Mouse (Mus musculus) cerebellum, adult 18-20 months (tissue): ENCODE data around the gene Gm12216.
"Not testable (repeated sequence)": the region's sequence is repeated elsewhere in the genome, so short reads cannot be mapped to it uniquely, and the experiment has no call there.

Source experiments
- DNase-seq, 2 experiments: peaks; one replicate each; pipeline ENCODE4 v3.0.0; 2021

Gm12216 gene

DNA sequence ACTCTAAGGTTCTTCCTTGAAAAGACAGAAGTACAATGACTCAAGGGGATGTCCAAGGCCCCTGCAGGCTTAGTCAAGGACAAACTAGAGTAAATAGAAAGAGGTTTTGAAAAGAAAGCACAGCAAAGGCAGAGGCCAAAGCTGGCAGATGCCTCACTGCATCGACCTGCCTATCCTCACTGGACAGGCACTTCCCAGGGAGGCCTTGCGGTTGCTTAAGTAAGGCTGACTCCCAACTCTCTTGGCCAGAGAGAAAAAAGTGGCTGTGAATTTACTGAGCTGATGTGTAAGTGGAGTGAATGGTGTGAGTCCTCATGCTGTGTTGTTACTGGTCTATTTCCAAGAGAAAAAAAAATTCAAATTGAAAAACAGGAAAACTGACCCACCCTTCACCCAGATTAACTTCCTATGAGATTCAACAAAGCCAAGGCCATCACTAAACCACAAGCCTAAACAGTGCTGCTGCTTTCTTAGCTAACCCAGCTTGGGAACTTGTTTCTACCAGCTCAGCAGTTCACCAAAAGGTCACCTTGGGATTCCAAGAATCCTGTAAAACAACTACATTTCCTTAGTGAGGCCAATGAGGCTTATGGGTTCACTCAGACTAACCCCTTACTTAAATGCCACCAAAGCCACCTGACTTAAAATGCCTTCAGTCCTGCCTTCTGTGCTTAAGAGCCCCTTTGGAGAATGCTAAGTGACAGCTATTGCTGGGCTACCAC is 12.9 kb upstream of the Gm12216 start:
- DNase-seq = no peak

DNA sequence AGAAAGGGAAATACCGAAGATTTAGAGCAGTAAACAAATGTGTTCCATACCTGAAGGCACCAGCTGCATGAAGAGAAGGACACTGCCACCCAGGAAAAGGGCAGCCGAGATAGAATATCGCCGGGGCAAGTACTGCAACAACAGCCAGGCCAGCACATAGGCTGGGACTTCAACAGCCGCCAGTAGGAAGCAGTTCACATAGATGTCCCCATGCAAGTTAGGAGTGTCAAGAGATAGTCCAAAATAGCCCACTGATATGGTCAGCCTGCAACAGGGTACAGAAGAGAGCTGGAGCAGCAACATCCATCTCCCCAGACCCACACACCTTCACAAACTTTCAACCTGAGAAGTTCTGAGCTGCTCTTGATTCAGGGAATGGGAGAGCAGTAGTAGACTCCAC is 10.1 kb upstream of the Gm12216 start:
- DNase-seq = no peak

DNA sequence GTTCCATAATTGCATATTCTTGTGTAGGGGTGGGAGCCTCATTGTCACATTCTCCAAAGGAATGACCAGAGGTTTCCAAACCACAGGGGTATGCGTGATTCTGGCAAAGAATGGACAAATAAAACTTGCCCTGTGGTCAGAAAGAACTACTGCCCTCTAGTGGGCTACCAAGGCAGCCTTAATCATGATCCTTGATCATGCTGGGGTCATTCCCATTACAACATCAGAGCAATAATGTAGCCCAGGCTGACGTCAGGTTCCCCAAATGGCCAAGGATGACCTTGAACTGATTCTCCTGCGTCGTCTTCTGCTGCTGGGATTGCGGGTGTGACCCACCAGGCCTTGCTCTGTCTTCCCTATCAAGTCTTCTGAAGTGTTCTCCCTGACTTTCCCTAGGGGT is 9.3 kb upstream of the Gm12216 start:
- not testable (repeated sequence) for DNase-seq

DNA sequence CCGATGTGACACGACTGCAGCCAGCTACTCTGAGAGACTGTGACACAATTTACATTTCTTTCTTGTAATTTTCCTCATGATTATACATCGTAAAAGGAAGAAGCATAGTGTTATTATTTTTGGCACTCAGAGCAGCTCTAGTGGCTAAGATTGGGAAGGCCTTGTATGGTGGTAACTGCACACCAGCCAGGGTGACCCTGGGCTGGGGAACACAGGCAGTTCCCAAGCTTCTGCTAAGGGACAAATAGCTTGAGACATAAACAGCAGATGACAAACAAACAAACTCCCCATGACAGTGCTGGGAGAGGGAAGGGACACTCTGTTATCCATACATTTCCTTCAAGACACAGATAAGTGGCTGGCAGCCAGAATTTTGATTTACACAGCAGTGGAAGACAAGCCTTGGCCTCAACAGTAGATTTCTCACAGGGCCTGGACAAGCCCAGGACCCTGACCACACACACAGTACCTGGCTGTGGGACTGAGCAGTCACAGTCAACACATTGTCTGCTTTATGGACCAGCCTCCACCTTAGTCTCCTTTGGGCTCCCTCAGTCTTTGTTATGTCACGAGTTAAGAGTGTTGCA is 5.8 kb upstream of the Gm12216 start:
- not testable (repeated sequence) for DNase-seq

DNA sequence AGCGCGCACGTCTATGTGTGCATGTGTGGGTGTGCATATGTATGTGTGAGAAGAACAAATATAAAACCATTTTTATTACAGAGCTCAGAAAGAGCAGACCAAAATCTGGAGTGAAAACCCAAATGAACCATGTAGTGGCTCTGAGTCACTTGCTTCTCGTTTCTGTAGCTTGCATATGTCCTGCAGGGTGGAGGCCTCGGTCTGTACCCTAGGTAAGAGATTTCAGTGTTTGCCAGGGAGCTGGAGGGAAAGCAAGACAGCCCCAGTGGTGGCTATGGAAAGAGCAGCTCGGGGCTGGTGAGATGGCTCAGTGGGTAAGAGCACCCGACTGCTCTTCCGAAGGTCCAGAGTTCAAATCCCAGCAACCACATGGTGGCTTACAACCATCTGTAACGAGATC is 1.9 kb upstream of the Gm12216 start:
- not testable (repeated sequence) for DNase-seq

DNA sequence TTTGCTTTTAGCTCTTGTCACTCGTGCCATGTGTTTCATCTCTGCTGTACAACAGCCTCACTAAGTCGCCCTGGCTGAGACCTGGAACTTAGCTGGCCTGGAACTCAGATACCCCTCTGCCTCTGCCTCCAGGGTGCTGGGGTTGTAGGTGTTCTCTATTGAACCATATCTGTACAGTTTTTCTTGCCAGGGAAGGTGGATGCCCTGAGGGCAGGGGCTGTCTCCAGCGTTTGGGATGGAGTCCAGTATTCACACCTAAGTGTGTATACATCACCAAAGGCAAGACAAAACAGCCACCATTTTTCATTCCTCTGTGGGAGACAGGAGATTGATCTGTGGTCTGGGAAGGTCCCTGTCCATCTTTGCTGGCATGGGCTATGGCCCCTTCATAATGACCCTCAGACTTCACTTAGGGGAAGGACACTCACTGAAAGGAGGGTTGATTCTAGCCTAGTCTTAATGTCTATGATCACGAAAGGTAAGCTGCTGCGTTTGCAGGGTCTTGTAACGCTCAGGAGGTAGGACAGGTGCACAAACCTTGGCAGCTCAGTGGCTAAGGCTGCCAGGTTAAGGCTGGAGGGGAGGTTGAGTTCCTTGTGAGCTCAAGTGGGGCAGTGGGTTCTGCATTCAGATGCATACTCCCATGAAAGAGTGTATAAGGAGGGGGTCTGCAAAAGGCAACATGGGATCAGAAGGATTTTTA is 847 bp downstream of the Gm12216 start:
- DNase-seq = no peak

DNA sequence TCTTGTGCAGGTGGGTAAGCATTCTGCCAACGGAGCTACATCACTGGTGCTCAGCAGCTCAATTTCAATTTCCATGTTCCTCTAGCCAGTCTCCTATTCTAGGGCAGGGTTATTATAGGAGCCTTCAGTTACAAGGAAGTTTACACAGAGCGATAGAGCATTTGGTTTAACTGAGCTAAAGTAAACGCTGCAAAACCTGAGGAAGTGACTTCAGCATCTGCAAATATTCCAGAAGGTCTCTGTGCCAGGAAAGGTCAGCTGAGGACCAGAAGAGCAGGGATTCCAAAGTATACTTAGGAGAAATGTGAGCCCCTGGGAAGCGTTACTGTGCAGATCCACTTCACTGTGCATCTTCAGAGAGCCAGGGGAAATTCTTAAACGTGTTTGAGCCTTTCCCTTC is 5.4 kb downstream of the Gm12216 start:
- no peak for DNase-seq

DNA sequence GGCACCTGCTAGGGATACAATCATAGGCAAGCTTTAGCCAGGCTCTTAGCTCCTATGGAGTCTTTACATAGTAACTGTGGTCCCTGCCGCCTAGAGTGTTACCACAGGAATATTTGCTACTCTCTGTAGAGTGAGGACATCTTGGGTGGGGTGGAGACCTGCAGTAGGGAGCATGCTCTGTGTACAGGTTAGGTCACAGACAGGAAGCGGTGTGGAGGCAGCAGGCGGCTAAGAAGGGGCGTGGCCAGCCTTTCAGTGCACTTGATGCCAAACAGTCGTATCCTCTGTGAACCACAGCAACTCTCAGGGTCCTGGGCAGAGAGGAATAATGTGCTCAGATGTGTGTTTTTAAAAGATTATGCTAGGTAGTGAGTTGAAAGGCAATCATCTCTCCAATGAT is 7.3 kb downstream of the Gm12216 start:
- DNase-seq = no peak

DNA sequence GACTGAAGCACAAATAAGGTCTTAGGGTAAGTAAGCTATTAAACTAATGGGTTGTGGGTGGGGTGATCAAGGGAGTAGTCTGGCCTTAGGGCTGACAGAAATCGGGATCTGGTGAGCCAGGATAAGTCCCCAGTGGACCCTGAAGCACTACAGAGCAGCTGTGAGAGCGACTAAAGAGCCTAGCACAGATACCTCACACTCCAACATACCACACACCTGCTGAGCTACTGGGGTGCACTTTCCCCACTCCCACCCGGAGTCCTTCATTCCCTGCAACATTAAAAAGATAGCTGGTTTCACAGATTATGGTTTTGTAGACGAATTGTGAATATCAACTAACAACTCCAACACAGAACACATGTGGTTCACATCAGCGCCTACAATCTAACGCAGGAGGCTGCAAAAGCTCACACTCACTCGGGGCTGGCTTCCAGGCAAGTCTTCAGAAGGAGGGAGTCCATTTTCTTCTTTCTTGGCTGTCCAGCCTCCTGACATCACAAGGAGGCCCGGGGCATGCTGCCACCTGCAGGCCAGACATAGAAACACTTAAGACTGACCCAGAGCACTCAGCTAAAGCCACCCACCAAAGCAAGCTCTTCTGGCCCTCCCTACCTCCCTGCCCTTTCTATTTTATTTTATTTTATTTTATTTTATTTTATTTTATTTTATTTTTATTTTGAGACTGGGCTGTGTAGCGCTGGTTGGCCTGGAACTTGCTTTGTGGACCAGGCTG is 9.3 kb downstream of the Gm12216 start:
- DNase-seq = peak; percentile 77 to 83

DNA sequence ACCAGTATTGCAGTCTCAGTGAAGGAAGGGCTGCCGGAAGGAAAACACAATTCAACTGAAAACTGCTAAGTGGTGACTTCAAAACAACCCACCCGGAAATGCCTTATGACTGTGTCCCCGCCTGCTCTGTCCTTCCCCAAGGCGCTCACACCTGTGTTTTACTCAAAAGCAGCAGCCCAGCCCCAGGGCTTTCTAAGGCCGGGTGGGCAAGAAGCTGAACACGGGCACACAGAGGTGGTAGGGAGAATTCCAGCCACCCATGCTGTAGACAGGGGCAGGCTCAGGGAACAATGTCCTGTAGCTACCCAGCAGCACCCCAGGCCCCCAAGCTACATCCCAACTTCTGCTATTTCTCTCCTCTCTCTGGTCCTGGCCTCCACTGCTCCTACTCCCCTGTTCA is 13.4 kb downstream of the Gm12216 start:
- DNase-seq = no peak

DNA sequence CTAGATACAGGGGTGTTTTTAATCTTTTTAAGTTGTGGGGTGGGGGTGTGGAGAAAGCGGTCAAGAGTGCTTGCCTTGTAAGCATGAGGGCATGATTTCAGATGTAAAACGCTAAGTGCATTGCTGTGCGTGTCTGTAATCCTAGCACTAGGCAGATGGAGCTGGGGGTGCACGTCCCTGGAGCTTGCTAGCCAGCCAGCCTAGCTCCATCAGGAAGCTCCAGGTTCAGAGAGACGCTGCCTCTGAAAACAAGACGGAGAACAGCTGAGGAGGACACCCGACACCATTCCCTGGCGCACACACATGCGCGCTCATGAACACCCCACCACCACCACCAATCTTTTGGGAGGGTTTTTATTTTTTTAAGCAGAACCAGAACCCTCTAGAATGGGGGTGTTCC is 15.9 kb downstream of the Gm12216 start:
- DNase-seq = no peak

DNA sequence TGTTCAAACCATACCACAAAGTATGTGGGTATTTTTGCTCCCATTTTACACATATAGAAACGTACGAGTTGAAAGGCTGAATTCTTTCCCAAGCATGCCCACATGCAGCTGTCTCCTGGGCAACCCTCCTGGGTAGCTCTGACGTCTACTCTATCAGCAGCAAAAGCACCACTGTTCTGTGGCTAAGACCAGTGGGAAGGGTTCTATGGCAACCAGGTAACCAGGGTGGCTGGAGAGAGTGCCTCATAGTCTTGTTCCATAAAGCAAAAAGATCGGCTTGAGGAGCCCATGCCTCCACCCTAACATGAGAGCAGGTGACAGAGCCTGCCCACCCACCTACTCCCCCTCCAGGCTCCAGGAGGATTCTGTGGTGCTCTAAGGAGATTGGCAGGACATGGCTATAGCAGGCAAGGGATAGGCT is 16.9 kb downstream of the Gm12216 start:
- DNase-seq = no peak

DNA sequence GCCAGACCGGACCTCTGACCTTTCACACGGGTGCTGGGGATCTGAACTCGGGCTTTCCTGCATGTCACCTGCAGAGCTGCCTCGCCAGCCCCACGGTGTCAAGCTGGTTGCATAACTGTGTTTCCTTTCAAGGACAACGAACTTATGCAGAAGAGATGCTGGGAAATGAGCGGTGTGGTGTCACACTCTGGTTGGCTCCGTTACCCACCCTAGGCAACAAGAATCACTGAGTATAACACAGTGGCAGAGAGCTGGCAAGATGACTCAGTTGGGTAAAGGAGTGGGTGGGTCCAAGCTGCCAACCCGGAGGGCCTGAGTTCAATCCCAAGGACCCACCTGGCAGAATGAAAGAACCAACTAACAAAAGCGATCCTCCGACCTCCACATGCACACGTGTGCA is 17.5 kb downstream of the Gm12216 start:
- DNase-seq = no peak

DNA sequence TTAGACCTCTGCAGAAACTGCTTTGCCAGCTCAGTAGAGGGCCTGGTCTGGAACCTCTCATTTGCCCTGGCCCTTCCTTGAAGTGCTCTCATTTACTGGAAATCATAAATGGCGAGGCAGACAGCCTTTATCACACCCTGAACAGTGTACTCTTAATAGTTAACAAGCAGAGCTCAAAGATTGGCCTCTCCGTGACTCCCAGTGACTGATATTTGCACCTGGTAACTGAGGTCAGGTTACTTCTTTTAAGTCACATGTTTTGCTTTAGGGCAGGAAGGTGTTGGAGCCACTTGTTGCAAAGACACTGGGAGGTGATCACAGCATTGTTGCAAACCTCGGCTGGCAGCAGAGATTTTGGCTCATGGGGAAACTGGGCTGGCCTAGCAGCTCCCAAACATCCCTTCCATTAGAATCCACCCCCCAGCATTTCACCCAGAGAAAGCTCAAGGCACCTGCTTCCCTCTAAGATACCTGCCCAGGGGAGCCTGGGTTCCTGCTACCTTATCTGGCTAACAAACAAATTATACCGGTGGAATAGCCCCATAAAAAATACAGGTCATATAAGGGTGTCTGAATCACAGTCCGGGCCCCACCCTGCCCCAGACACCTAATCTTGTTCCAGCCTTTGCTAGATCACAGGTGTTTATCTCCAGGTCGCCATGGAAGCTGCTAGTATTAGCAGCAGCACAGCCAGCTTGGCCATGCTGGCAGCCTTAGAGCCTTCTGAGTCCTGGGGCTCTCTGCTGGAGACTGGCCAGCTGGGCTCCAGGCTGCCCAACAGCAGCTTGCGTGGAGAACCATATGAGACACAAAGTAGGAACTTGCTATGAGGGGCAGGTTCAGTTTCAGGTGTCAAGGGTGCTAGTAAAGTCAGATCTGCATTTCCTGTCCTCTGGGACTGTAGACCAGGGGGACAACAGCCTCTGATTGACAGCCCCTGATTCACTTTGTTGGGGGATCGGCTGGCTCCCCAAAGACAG is 19.1 kb downstream of the Gm12216 start:
- no peak for DNase-seq

DNA sequence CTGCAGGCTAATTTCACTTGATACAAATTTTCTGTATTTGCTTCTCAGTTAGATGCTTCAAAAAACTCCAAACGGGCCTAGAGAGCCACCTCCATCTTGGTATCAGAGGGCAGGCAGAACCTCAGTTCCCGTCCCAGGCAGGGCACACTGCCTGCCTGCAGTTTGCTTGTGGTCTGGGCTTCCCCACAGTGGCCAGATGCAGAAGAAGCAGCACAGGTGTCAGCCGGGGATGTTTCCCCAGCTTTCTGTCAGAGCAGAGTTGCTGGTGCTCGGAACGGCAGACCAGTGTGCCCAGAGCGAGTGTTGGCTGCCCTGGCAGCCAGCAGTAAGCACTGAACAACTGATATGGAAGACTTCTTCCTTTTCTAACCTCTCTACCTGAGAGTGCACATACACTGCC is 19.9 kb downstream of the Gm12216 start:
- no peak for DNase-seq

DNA sequence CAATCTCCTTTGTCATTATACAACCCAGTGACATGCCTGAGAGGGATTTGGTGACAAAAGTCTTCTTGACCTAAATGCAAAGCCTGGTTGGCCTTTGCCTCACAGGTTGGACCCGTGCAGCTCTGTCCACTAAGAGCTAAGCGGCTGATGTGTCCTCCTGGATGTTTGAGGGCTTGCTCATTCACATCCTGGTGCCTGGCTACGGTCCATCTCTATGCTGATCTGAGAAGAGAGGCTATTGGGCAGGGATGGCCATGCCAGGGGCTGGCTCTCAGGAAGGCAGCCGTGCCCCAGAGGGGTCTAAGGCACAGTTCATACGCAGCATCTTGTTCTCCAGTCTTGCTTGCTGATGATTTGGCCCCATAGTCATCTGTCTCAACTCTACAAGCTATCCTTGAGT is 21.3 kb downstream of the Gm12216 start:
- DNase-seq = no peak

DNA sequence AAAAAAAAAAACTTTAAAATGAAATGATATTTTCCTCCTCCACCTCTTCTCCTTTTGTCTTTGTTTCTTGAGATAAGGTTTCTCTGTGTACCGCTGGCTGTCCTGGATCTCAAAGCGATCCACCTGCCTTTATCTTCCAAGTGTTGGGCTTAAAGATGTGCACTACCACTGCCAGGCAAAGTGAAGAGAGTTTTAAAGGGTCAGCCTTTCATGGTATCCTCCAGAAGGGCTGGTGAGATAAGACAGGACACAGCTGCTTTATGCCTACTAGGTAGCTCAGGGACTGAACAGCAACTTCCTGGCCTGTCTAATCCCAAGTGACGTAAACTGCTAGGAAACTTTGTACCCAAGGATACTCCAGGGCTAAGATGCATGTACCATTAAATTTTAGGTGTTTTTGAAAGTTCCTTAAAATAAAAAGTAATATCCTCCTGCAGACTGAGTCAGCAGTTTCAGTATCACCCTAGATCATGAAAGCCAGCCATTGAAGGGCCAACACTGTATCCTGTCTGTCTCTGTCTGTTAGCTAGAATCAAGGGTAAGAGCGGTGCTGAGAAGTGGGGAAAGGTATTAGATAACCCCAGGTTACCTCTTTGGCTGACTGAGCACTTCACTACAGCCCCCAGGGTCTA is 23.6 kb downstream of the Gm12216 start:
- DNase-seq = no peak

DNA sequence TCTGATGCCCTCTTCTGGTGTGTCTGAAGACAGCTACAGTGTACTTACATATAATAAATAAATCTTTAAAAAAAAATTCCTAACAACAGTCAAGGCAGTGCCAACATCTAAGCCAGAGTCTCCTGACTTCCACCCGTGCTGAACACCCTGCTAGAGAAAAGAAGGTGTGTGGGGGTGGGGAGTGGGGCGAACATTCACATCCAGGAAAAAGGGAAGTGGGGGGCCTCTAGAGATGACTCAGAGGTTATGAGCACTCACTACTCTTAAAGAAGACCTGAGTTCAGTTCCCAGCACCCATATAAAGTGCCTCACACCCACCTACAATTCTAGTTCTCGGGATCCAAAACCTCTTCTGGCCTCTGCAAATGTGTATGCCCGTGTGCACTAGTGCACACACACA is 33.6 kb downstream of the Gm12216 start:
- DNase-seq = no peak

DNA sequence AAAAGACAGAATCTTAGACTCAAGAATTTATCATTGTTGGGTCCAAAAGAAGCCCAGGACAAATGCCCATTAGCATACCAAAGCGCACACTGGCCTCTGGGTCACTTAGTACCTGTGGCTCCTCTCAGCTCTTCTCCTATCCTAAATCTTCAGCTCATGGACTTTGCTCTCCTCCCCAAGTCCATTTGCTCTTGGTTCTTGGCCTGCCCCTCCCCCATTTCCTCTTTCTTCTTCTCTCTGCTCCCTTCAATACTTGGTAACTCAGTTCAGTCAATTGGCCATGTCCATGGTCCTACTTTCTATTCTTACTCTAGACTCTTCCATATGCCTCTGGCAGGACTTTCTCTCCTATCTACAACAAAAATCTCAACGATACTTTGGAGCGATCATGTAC is 37.1 kb downstream of the Gm12216 start:
- DNase-seq = no peak

DNA sequence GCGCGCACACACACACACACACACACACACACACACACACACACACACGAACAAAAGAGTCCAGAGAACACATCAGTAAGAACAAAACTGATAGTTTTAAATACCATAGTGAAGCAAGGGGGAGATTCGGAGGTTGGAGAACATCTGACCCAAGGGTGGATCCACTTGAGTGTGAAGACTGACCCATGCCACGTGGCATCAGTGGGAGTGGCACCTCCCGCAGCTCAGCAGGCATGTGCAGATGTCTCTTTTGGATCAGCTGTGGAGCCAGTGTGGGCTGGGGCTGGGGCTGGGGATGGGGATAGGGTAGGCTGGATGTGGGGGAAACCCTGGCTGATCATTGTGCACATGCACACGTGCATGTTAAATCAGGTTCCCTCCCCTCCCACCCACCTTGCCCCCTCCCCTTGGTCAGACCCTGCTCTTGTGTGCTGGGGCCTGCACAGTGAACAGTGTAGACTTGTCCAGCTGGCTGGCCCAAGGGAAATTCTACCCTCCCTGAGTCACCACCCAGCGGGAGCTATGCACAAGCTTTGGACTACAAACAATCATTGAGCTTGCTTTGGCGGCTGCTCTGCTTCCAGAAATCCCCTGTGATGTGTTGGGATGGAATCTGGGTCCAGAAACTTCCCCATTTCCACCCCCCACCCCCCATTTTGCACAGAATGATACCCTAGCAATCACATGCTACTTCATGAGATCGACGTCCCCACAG is 37.7 kb downstream of the Gm12216 start:
- no peak for DNase-seq

DNA sequence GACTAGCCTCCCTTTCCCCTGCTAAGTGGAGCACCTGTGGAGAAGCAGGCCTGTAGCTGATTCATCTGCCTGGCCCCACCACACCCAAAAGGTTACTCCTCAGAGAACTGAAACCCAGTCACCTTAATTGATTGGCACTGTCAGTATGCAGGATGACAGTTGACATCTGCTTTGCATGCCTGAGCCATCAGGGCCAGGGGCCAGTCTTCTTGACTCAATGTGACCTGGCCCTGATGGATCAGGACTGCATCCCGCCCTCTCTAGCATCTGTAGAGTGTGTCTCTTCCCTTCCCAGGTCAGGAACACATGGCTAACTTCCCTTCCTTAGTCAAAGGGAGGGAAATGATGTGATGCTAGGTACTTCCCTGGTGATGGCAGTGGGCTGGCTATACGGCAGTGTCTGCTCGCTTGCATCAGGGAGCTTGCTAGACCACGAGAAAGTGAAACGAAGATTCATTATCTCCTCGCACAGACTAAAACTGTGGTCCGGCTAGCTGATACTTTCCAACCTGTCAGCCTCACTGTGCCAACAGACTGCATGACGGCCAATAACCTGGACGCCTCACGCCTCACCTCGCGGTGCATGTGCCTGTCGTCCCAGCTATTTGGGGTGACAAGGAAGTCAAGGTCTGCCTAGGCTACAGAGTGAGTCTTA is 38.4 kb downstream of the Gm12216 start:
- DNase-seq = no peak
